Mouse (Mus musculus): ENCODE data around the gene D6Ertd527e. TPM values are rescaled to one million over a fixed set of nuclear protein-coding genes. Genes with fewer than 3 reads are reported as not detected.

The D6Ertd527e gene
- polyA plus RNA-seq, 1 experiment, result 0.09 TPM

- Histone ChIP-seq H3K27me3 (replicated peaks; ENCODE audit: control insufficient read depth, insufficient read depth, low read length) (no peaks in the 10 kb centered on the region), H3K27ac (ENCODE audit: insufficient read depth, low read depth, low read length) (no peak overlapping the region), H3K36me3 (ENCODE audit: control insufficient read depth, insufficient read depth, low read length) (no peaks in the 10 kb centered on the region), H3K4me1 (ENCODE audit: control insufficient read depth, insufficient read depth, low read length) (no peaks in the 10 kb centered on the region), H3K4me3 (ENCODE audit: insufficient read depth, low read depth, low read length) (no peak overlapping the region)
- WGBS, result 89% methylated on average over 7 of the region's 7 CpGs
- TF ChIP-seq POLR2A (IDR thresholded peaks at IDR 0.05; ENCODE audit: low read depth, low read length) (no peak), CTCF (conservative IDR thresholded peaks at IDR 0.05; ENCODE audit: insufficient read depth, insufficient read length, low read depth, low read length) (no peak)
- DNase-seq, result no peak
Measured at GRCm38 (mm10) chr6:87150471-87150870, 45.9 kb downstream of the D6Ertd527e start.

GRCm38 (mm10) chr6:87151427-87151826 lies 46.9 kb downstream of the D6Ertd527e start:
- no peaks in the 10 kb centered on the region for H3K27me3 ChIP-seq (replicated peaks; ENCODE audit: control insufficient read depth, insufficient read depth, low read length)
- H3K4me3 ChIP-seq (ENCODE audit: insufficient read depth, low read depth, low read length), result no peak overlapping the region
- TF ChIP-seq POLR2A (IDR thresholded peaks at IDR 0.05; ENCODE audit: low read depth, low read length) (no peak), CTCF (conservative IDR thresholded peaks at IDR 0.05; ENCODE audit: insufficient read depth, insufficient read length, low read depth, low read length) (no peak)
- no peak overlapping the region for H3K27ac ChIP-seq (ENCODE audit: insufficient read depth, low read depth, low read length)
- H3K4me1 ChIP-seq (ENCODE audit: control insufficient read depth, insufficient read depth, low read length), result no peaks in the 10 kb centered on the region
- WGBS, result 92% methylated on average over 8 of the region's 8 CpGs
- no peak for DNase-seq
- H3K36me3 ChIP-seq (ENCODE audit: control insufficient read depth, insufficient read depth, low read length), result no peaks in the 10 kb centered on the region

GRCm38 (mm10) chr6:87152461-87153230 lies 48.1 kb downstream of the D6Ertd527e start:
- TF ChIP-seq POLR2A (IDR thresholded peaks at IDR 0.05; ENCODE audit: low read depth, low read length) (no peak), CTCF (conservative IDR thresholded peaks at IDR 0.05; ENCODE audit: insufficient read depth, insufficient read length, low read depth, low read length) (no peak)
- Histone ChIP-seq H3K27me3 (replicated peaks; ENCODE audit: control insufficient read depth, insufficient read depth, low read length) (no peaks in the 10 kb centered on the region), H3K27ac (ENCODE audit: insufficient read depth, low read depth, low read length) (no peak overlapping the region), H3K4me3 (ENCODE audit: insufficient read depth, low read depth, low read length) (no peak overlapping the region), H3K4me1 (ENCODE audit: control insufficient read depth, insufficient read depth, low read length) (no peaks in the 10 kb centered on the region), H3K36me3 (ENCODE audit: control insufficient read depth, insufficient read depth, low read length) (no peaks in the 10 kb centered on the region)
- no peak for DNase-seq
- WGBS, result 72% methylated on average over 21 of the region's 21 CpGs

- DNase-seq, result no peak
- no peaks in the 10 kb centered on the region for H3K36me3 ChIP-seq (ENCODE audit: control insufficient read depth, insufficient read depth, low read length)
- no peaks in the 10 kb centered on the region for H3K4me1 ChIP-seq (ENCODE audit: control insufficient read depth, insufficient read depth, low read length)
- TF ChIP-seq POLR2A (IDR thresholded peaks at IDR 0.05; ENCODE audit: low read depth, low read length), result no peak
- no peak for TF ChIP-seq CTCF (conservative IDR thresholded peaks at IDR 0.05; ENCODE audit: insufficient read depth, insufficient read length, low read depth, low read length)
- H3K27ac ChIP-seq (ENCODE audit: insufficient read depth, low read depth, low read length), result no peak overlapping the region
- H3K4me3 ChIP-seq (ENCODE audit: insufficient read depth, low read depth, low read length), result no peak overlapping the region
- WGBS, result 89% methylated on average over 7 of the region's 7 CpGs
- H3K27me3 ChIP-seq (replicated peaks; ENCODE audit: control insufficient read depth, insufficient read depth, low read length), result no peaks in the 10 kb centered on the region
Measured at GRCm38 (mm10) chr6:87153231-87153580, 48.7 kb downstream of the D6Ertd527e start.

GRCm38 (mm10) chr6:87153836-87154235 lies 49.3 kb downstream of the D6Ertd527e start:
- no peak for DNase-seq
- Histone ChIP-seq H3K4me1 (ENCODE audit: control insufficient read depth, insufficient read depth, low read length) (no peaks in the 10 kb centered on the region), H3K4me3 (ENCODE audit: insufficient read depth, low read depth, low read length) (no peak overlapping the region), H3K27me3 (replicated peaks; ENCODE audit: control insufficient read depth, insufficient read depth, low read length) (no peaks in the 10 kb centered on the region), H3K27ac (ENCODE audit: insufficient read depth, low read depth, low read length) (no peak overlapping the region), H3K36me3 (ENCODE audit: control insufficient read depth, insufficient read depth, low read length) (no peaks in the 10 kb centered on the region)
- 85% methylated on average over 3 of the region's 3 CpGs for WGBS
- no peak for TF ChIP-seq POLR2A (IDR thresholded peaks at IDR 0.05; ENCODE audit: low read depth, low read length)
- TF ChIP-seq CTCF (conservative IDR thresholded peaks at IDR 0.05; ENCODE audit: insufficient read depth, insufficient read length, low read depth, low read length), result no peak

GRCm38 (mm10) chr6:87158062-87158623 lies 53.6 kb downstream of the D6Ertd527e start:
- no peaks in the 10 kb centered on the region for H3K4me1 ChIP-seq (ENCODE audit: control insufficient read depth, insufficient read depth, low read length)
- H3K36me3 ChIP-seq (ENCODE audit: control insufficient read depth, insufficient read depth, low read length), result no peaks in the 10 kb centered on the region
- no peak for DNase-seq
- no peak overlapping the region for H3K4me3 ChIP-seq (ENCODE audit: insufficient read depth, low read depth, low read length)
- no peak overlapping the region for H3K27ac ChIP-seq (ENCODE audit: insufficient read depth, low read depth, low read length)
- TF ChIP-seq CTCF (conservative IDR thresholded peaks at IDR 0.05; ENCODE audit: insufficient read depth, insufficient read length, low read depth, low read length) (no peak), POLR2A (IDR thresholded peaks at IDR 0.05; ENCODE audit: low read depth, low read length) (no peak)
- 90% methylated on average over 7 of the region's 7 CpGs for WGBS
- no peaks in the 10 kb centered on the region for H3K27me3 ChIP-seq (replicated peaks; ENCODE audit: control insufficient read depth, insufficient read depth, low read length)

GRCm38 (mm10) chr6:87160196-87160595 lies 55.6 kb downstream of the D6Ertd527e start:
- H3K27me3 ChIP-seq (replicated peaks; ENCODE audit: control insufficient read depth, insufficient read depth, low read length), result no peaks in the 10 kb centered on the region
- H3K4me3 ChIP-seq (ENCODE audit: insufficient read depth, low read depth, low read length), result no peak overlapping the region
- DNase-seq, result no peak
- H3K36me3 ChIP-seq (ENCODE audit: control insufficient read depth, insufficient read depth, low read length), result no peaks in the 10 kb centered on the region
- H3K4me1 ChIP-seq (ENCODE audit: control insufficient read depth, insufficient read depth, low read length), result no peaks in the 10 kb centered on the region
- TF ChIP-seq CTCF (conservative IDR thresholded peaks at IDR 0.05; ENCODE audit: insufficient read depth, insufficient read length, low read depth, low read length) (no peak), POLR2A (IDR thresholded peaks at IDR 0.05; ENCODE audit: low read depth, low read length) (no peak)
- H3K27ac ChIP-seq (ENCODE audit: insufficient read depth, low read depth, low read length), result no peak overlapping the region
- 85% methylated on average over 5 of the region's 5 CpGs for WGBS
